Comparison of ENCODE assay signal across 31 mouse cellular contexts in the genomic region with DNA sequence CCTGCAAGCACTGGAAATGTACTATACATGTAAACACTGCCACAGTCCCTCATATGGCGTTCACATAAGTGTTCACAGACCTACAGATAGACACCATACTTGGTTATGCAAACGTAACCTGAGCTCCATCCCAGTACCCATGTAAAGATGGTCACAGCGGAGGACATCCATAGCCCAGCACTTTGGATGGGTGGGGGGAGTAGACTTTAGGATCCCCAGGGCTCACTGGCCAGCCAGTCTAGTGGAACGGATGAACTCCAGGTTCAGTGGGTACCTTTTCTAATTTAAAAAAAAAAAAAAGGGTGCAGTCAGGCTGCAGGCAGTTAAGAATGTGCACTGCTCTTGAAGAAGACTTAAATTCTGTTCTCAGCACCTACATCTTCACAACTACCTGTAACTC. TPM values are rescaled to one million over a fixed set of nuclear protein-coding genes. Genes with fewer than 3 reads are reported as not detected.
"Had no signal": no experiment of that assay in that cellular context is flagged by ENCODE, and none has a peak within 500 bp of the region (broad histone marks: within the 10 kb centered on the region; RNA-seq: fewer than 3 reads in every experiment).

No protein-coding gene starts in this region.

- H3K27me3 ChIP-seq: embryonic facial prominence, embryonic 12.5 days; embryonic facial prominence, embryonic 13.5 days; embryonic facial prominence, embryonic 15.5 days; forebrain, embryonic 12.5 days; forebrain, embryonic 13.5 days; forebrain, embryonic 15.5 days had no signal

- H3K4me1 ChIP-seq: embryonic facial prominence, embryonic 10.5 days; embryonic facial prominence, embryonic 12.5 days; embryonic facial prominence, embryonic 13.5 days; embryonic facial prominence, embryonic 15.5 days; forebrain, embryonic 10.5 days; forebrain, embryonic 12.5 days; forebrain, embryonic 13.5 days; forebrain, embryonic 15.5 days had no signal

- H3K9me3 ChIP-seq: embryonic facial prominence, embryonic 10.5 days; embryonic facial prominence, embryonic 12.5 days; embryonic facial prominence, embryonic 13.5 days; embryonic facial prominence, embryonic 15.5 days; forebrain, embryonic 10.5 days; forebrain, embryonic 12.5 days; forebrain, embryonic 13.5 days; forebrain, embryonic 15.5 days had no signal

- H3K4me3 ChIP-seq: embryonic facial prominence, embryonic 10.5 days; embryonic facial prominence, embryonic 12.5 days; embryonic facial prominence, embryonic 13.5 days; embryonic facial prominence, embryonic 15.5 days; erythroblast, embryonic 14.5 days; forebrain, embryonic 10.5 days; forebrain, embryonic 12.5 days; forebrain, embryonic 13.5 days; forebrain, embryonic 15.5 days; gastrocnemius, adult 2 months had no signal

- DNase-seq: cerebellum, adult 2 months; cerebellum, adult 8-10 months; cerebellum, adult 9-10 months; cerebellum, adult 9-11 months; cerebellum, postnatal 10 days; cerebellum, postnatal 14 days; cerebellum, postnatal 25 days; cerebellum, postnatal 36 days; embryo, embryonic 11 days; forebrain, postnatal 0 days; gastrocnemius, adult 2 months; gastrocnemius, postnatal 10 days; gastrocnemius, postnatal 14 days; gastrocnemius, postnatal 25 days; gastrocnemius, postnatal 36 days; heart, adult 18-20 months had no signal

- ATAC-seq: forebrain, embryonic 13.5 days; forebrain, embryonic 14.5 days; forebrain, embryonic 15.5 days; forebrain, embryonic 16.5 days; forebrain, postnatal 0 days had no signal

- H3K9ac ChIP-seq: embryonic facial prominence, embryonic 12.5 days; embryonic facial prominence, embryonic 13.5 days; embryonic facial prominence, embryonic 15.5 days; forebrain, embryonic 12.5 days; forebrain, embryonic 13.5 days; forebrain, embryonic 15.5 days; forebrain, postnatal 0 days had no signal

- H3K4me2 ChIP-seq: embryonic facial prominence, embryonic 12.5 days; embryonic facial prominence, embryonic 13.5 days; embryonic facial prominence, embryonic 15.5 days; forebrain, embryonic 12.5 days; forebrain, embryonic 13.5 days; forebrain, embryonic 15.5 days had no signal

- H3K27ac ChIP-seq: embryonic facial prominence, embryonic 10.5 days; embryonic facial prominence, embryonic 12.5 days; embryonic facial prominence, embryonic 13.5 days; embryonic facial prominence, embryonic 15.5 days; forebrain, embryonic 10.5 days; forebrain, embryonic 12.5 days; forebrain, embryonic 13.5 days; forebrain, embryonic 15.5 days; gastrocnemius, adult 2 months had no signal

RNA-seq across cellular contexts. Expression of gene C330021F23Rik, which starts 27.7 kb away (rescaled TPM):
- total RNA-seq: forebrain, postnatal 0 days; gastrocnemius, adult 18-20 months; gastrocnemius, adult 2 months; gastrocnemius, adult 8-10 months; gastrocnemius, postnatal 14 days; gastrocnemius, postnatal 25 days; gastrocnemius, postnatal 36 days; gastrocnemius, postnatal 4 days; granulocyte monocyte progenitor cell, adult 5-6 weeks had no signal
- polyA plus RNA-seq: erythroblast, embryonic 14.5 days had no signal
